Mouse (Mus musculus) E14TG2a.4 (cell line): ENCODE measurements around the gene Ggact.

ENCODE experiments used
- CTCF ChIP-seq: conservative IDR thresholded peaks from 2 replicates; pipeline ENCODE4 v1.5.1; 2014; ENCODE audit warnings: low read length
- NANOG ChIP-seq: IDR thresholded peaks from 2 replicates; pipeline ENCODE4 v1.6.1; 2014; ENCODE audit warnings: borderline replicate concordance, low read length, mixed read lengths

GRCm38 (mm10) chr14:122859792-122860191 is 53.8 kb downstream of the Ggact start:
- TF ChIP-seq CTCF: no peak
- TF ChIP-seq NANOG: no peak
